Mouse (Mus musculus) Patski (cell line): ENCODE results near the gene Frs2. TPM values are rescaled to one million over a fixed set of nuclear protein-coding genes. Genes with fewer than 3 reads are reported as not detected.

Experiments
- ATAC-seq: fragments of 100-300 bp; one replicate; pipeline ENCODE4 v1.8.0; 2021
- CTCF ChIA-PET: fragments of 350-600 bp; sonication (Branson Sonifier 250); formaldehyde crosslinking; loops from one replicate; lab custom pipeline; 2022; ENCODE audit warnings: inconsistent platforms; lab: Charles Lee
- POLR2A ChIA-PET: fragments of 350-600 bp; sonication (Branson Sonifier 250); formaldehyde crosslinking; loops from one replicate; lab custom pipeline; 2022; ENCODE audit warnings: antibody characterized with exemption, inconsistent platforms; lab: Charles Lee
- DNase-seq: peaks from one replicate; pipeline ENCODE4 v3.0.0-alpha.2; 2011; ENCODE audit warnings: low read depth, low spot score
- H3K27me3 ChIP-seq: fragments of 371-371 bp; one replicate; pipeline ENCODE4 v1.5.1; 2021
- CTCF ChIP-seq: fragments of 100-300 bp; IDR thresholded peaks from one replicate; pipeline ENCODE4 v1.5.1; 2021
- in situ Hi-C: fragments of 300-500 bp; cut with MboI; formaldehyde crosslinking; loops from 3 replicates; pipeline ENCODE4 v1.11.1; 2018; ENCODE audit warnings: low pct_unique_long_range_greater_than_20kb, mixed read lengths
- polyA plus RNA-seq: library from polyadenylated mRNA; unstranded; gene quantifications from one replicate; pipeline ENCODE4 v1.2.3, GENCODE M21; 2021

Frs2 gene
- polyA plus RNA-seq, 1 experiment from 2014 or later = 16.4 TPM

DNA sequence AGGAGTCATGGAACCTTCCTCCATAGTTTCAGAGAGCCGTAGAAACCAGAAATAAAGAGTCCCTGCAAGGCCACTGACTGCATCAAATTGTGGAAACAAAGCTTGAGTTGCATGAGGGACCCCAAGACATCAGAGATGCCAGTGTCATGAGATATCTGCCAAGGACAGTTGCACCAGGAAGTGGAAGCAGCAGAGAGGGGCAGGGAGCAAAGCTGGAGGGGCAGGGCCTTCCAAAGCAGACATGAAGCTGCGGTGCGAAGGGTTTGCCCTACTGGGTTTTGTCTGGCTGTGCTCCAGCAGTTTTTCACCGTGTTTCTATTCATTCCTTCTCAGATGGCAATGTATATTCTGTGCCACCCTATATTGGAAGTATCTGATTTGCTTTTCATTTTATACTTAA lies 22.1 kb downstream of the Frs2 start:
- DNase-seq (no peak), ATAC-seq (no peak)
- POLR2A ChIA-PET = no interaction called here
- CTCF ChIA-PET = interaction anchor here (1.6 kb wide), 1 partner anchor 43 kb away, joined by 4 read pairs; no protein-coding TSS in a partner anchor
- in situ Hi-C loops = no loop called here
- no peaks in the 10 kb centered on the region for H3K27me3 ChIP-seq
- no peak for TF ChIP-seq CTCF

DNA sequence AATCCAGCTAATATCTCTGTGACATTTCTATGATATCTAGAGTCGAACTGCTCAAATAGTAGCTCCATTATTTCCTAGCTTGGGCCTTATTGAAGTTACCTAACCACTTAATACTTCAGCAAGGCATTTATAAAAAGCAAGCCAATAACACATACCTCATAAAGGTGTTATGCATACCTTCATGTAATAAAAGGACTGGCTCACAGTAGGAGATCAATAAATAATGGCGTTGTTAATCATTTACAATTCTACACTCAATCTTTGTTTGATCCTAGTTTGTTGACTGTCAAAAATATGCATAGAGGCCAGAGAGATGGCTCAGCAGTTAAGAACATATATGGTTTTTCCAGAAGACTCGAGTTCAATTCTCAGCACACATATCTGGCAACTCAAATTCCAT lies 26.9 kb downstream of the Frs2 start:
- CTCF ChIA-PET = no interaction called here
- in situ Hi-C loops = no loop called here
- no peak for DNase-seq
- TF ChIP-seq CTCF = no peak
- POLR2A ChIA-PET = no interaction called here
- H3K27me3 ChIP-seq = no peaks in the 10 kb centered on the region
- ATAC-seq = no peak

DNA sequence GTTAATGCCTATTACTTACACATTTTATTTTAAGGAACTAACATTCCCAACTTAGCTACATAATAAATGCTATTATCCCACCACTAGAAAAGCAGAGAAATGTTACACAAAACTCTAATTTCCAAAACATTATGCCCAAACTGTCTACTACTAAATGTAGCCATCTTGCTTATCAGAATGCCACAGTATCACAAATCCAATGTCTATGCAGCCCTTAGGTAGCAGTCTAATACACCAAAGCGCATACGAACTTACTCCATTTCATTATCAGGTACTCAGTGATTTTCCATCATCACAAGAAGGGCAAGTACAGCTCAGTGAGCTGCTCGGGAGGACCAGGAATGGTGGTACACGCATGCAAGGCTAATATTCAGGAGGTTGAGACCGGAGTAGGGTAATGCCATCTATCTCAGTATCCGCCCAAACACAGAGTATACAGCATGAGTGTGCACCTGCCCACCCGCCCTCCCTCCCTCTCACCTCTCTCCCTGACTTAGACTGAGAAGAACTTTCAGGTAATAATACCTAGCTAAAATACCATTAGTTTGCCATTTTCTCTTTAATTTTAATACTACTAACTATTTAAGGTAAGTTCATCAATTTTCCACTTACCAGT lies 28.2 kb downstream of the Frs2 start:
- ChIA-PET CTCF (no interaction called here), POLR2A (no interaction called here)
- TF ChIP-seq CTCF = no peak
- in situ Hi-C loops = no loop called here
- ATAC-seq = no peak
- DNase-seq = no peak
- no peaks in the 10 kb centered on the region for H3K27me3 ChIP-seq

DNA sequence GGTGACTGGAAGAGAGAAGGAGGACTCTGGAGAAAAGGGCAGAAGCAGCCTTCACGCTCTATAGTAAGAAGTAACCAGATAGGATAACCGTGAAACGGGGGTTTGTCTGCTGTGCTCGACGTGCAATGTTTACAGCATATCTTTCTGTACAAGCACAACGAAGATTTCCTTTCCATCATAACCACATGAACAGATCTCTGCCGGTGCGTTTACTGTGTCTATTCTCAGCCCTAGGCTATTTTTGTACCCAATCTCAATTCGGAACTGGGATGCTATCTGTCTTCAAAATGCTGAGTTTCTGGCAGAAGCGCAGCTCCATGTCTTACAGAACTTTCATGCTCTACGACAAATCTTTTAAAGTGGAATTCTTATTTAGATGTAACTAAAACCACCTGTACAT lies 28.8 kb downstream of the Frs2 start:
- in situ Hi-C loops = no loop called here

DNA sequence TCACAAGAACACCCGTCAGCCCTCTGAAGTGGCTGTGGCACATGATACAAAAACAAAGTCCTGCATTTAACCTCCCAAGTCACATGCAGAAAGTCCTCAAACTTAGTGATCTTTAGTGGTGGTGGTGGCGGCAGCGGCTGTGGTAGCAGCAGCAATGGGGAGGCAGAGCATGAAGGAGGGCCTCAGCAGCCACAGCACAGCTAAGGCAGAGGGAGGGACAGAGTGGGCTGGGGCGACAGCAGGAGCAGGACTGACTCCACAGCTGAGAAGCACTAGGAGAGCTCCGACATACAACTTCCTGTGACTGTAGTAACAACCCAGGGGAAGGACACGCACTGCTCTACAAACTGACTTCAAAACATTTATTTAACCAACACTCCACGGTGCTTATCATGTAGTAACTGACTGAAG lies 29.9 kb downstream of the Frs2 start:
- in situ Hi-C loops = no loop called here
- ChIA-PET CTCF (interaction anchor here (1.2 kb wide), 1 partner anchor 11 kb away, joined by 3 read pairs; no protein-coding TSS in a partner anchor), POLR2A (interaction anchor here (1.8 kb wide), 1 partner anchor 24 kb away, joined by 5 read pairs; no protein-coding TSS in a partner anchor)
- TF ChIP-seq CTCF = no peak
- ATAC-seq (no peak), DNase-seq (no peak)
- no peaks in the 10 kb centered on the region for H3K27me3 ChIP-seq

More for the DNA sequence above, 28.8 kb downstream of the Frs2 start:
- POLR2A ChIA-PET = no interaction called here
- no peak for DNase-seq
- ATAC-seq = no peak
- no peak for TF ChIP-seq CTCF
- CTCF ChIA-PET = no interaction called here
- no peaks in the 10 kb centered on the region for H3K27me3 ChIP-seq

DNA sequence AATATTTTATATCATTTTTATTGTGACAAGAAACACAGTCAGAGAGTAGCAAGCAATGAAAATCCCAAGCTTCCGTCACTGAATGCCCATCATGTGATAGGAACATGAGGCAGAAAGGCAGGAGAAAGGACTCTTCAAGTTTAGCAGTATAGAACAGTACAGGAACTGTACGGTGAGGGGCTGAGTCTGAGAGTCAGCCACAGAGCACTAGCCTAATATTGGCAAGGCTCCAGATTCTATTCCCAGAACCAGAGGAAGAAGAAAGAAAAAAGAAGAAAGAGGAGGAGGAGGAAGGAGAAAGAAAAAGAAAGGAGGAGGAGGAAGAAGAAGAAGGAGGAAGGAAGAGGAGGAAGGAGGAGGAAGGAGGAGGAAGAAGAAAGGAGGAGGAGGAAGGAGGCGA lies 32.7 kb downstream of the Frs2 start:
- DNase-seq (no peak), ATAC-seq (no peak)
- no peak for TF ChIP-seq CTCF
- in situ Hi-C loops = no loop called here
- POLR2A ChIA-PET = interaction anchor here (0.6 kb wide), 1 partner anchor 10 kb away, joined by 4 read pairs; no protein-coding TSS in a partner anchor
- no peaks in the 10 kb centered on the region for H3K27me3 ChIP-seq
- CTCF ChIA-PET = interaction anchor here (1.1 kb wide), 1 partner anchor 24 kb away, joined by 3 read pairs; no protein-coding TSS in a partner anchor

DNA sequence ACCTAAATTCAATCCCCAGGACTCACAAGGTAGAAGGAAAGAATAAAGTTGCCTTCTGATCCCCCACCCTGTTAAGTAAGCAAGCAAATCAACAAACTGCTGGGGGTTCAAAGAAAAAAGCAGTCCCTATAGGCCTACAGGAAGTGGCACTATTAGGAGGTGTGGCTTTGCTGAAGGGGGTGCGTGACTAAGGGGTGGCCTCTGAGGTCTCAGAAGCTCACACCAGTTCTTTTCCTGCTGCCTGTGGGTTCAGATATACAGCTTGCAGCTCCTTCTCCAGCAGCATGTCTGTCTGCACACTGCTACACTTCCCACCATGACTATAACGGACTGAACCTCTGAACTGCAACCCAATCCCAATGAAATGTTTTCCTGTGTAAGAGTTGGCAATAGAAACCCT lies 35.8 kb downstream of the Frs2 start:
- H3K27me3 ChIP-seq = no peaks in the 10 kb centered on the region
- no peak for DNase-seq
- TF ChIP-seq CTCF = no peak
- CTCF ChIA-PET = interaction anchor here (0.6 to 1.7 kb wide), 2 partner anchors 8 to 11 kb away, joined by 3 to 8 read pairs; no protein-coding TSS in a partner anchor
- POLR2A ChIA-PET = interaction anchor here (0.6 kb wide), 1 partner anchor 24 kb away, joined by 4 read pairs; no protein-coding TSS in a partner anchor
- in situ Hi-C loops = no loop called here
- ATAC-seq = no peak

DNA sequence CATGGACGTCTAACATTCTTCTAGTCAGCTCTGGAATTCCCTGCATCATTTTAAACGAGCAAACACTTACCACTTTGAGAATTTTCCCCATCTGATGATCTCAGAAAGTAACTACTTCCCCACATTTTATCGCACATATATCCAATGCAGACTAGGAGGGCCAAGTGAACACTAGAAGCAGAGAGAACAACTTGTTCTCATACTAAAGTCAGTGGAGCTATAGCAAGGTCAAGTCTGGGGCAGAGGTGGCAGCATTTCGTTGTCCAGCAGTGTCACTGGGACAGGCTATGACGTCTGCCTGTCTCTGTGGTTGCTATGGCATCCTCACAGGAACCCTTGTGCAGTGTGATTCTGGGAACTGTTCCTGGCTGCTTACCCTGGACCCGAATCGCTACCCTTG lies 36.9 kb downstream of the Frs2 start:
- DNase-seq (no peak), ATAC-seq (no peak)

DNA sequence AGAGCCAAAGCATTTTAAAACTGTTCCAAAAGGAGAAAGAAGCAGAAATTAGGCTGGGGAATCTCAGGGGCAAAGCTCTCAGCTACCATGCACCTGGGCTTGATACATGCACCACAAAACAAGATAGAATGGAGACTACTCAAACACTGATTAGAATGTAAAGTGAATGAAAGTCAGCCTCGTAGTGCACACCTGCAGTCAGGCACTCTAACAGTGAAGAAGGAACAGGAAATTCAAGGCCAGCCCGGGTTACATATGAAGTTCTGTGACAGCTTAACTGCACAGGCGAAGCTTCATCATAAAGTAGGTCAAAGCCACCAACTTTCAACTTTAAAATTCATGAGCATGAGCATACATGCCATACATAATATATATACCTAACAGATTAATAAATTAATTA lies 38.1 kb downstream of the Frs2 start:
- no peak for TF ChIP-seq CTCF

More for the DNA sequence above, 36.9 kb downstream of the Frs2 start:
- in situ Hi-C loops = no loop called here
- ChIA-PET CTCF (no interaction called here), POLR2A (no interaction called here)
- no peak for TF ChIP-seq CTCF
- no peaks in the 10 kb centered on the region for H3K27me3 ChIP-seq

DNA sequence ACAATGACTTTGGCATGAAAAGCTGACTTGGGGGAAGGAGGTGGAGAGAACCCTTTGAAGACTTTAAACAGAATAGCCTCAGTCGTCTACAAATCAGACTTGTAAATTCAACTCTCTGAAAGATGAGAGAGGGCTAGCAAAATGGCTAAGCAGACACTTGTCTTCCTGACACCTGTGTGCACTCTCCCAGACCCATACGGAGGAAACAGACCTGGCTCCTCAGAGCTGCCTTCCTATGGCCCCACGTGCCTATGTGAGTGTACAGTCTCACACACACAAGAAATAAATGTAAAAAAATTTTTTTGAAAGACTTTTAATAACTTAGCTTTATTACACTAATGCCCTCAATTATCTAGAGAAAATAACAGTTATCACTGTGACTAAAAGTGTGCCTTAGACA lies 41.6 kb downstream of the Frs2 start:
- no peaks in the 10 kb centered on the region for H3K27me3 ChIP-seq
- in situ Hi-C loops = no loop called here
- ATAC-seq (no peak), DNase-seq (no peak)
- CTCF ChIA-PET = no interaction called here
- POLR2A ChIA-PET = interaction anchor here (0.7 kb wide), 1 partner anchor 240 kb away, joined by 3 read pairs; no protein-coding TSS in a partner anchor
- TF ChIP-seq CTCF = no peak

More for the DNA sequence above, 38.1 kb downstream of the Frs2 start:
- POLR2A ChIA-PET = no interaction called here
- CTCF ChIA-PET = no interaction called here
- H3K27me3 ChIP-seq = no peaks in the 10 kb centered on the region
- no peak for DNase-seq
- no peak for ATAC-seq
- in situ Hi-C loops = no loop called here

DNA sequence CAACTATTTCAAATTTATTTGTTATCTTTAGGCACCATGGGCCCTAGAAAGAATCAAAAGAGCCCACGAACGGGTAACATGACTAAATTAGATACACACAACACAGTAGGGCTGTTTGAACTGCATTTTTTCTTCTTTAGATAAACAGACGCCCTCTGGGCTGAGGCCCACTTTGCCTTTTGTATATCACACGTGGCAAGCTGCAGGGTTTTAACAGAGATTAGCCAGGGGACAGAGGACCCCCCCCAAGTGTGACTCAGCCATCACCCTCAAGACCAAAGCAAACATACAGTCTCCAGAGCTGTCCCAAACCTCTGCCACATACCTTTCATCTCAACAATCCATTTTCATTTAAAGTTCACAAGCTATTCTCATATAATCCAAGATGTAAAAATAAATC lies 42.1 kb downstream of the Frs2 start:
- TF ChIP-seq CTCF = no peak
- ATAC-seq (no peak), DNase-seq (no peak)
- in situ Hi-C loops = no loop called here
- ChIA-PET POLR2A (interaction anchor here (0.7 kb wide), 1 partner anchor 9 kb away, joined by 4 read pairs; no protein-coding TSS in a partner anchor), CTCF (no interaction called here)
- no peaks in the 10 kb centered on the region for H3K27me3 ChIP-seq
